Mouse (Mus musculus): ENCODE measurements around the gene Znrf1. TPM values are rescaled to one million over a fixed set of nuclear protein-coding genes. Genes with fewer than 3 reads are reported as not detected.

The Znrf1 gene
- total RNA-seq, 2 experiments from 2014 or later = 133 to 145 TPM

GRCm38 (mm10) chr8:111595712-111596484, 60.0 kb downstream of the Znrf1 start:
- DNase-seq (ENCODE audit: low spot score in 2 of 2) = peak; percentile 19 to 21

DNA sequence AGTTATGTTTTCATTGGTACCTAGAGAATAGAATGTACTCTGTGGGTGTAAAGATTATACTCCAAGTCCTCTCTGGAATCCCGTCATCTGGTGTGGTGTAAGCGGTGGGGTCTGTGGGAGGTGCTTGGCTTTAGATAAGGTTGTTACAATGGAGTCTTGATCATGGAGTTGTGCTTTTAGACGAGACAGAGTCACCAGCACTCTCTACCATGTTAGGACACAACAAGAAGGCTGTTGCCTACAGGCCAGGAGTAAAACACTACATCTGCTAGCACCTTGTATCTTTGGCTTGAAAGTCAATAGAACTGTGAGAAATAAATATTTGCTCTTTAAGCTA, 60.6 kb downstream of the Znrf1 start:
- no peak for DNase-seq (ENCODE audit: low spot score in 2 of 2)

DNA sequence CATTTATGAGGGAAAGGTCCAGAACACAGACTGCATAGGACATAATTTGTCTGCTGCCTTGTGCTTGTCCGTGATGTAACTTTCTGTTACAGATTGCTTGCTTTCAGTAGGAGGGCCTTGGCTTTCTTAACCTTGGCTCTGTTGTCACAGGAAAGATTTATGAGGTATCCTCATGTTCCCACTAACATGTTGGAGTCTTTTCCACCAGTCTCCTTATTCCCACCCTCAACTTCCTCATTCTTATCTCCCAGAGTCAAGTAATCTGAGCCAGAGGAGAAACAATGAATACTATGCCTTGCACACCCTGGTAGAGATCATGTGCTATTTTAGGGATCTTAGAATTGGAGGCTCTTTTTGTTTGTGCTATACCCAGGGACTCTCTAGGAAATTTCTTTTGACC, 61.4 kb downstream of the Znrf1 start:
- no peak for DNase-seq (ENCODE audit: low spot score in 2 of 2)

- DNase-seq (ENCODE audit: low spot score in 2 of 2) = no peak
These were observed 64.0 kb downstream of the Znrf1 start for GRCm38 (mm10) chr8:111599707-111600444.

- peak; percentile 37 to 52 for DNase-seq (ENCODE audit: low spot score in 2 of 2)
These were observed 66.2 kb downstream of the Znrf1 start for GRCm38 (mm10) chr8:111602050-111602449.

GRCm38 (mm10) chr8:111604986-111605385, 69.1 kb downstream of the Znrf1 start:
- no peak for DNase-seq (ENCODE audit: low spot score in 2 of 2)

DNA sequence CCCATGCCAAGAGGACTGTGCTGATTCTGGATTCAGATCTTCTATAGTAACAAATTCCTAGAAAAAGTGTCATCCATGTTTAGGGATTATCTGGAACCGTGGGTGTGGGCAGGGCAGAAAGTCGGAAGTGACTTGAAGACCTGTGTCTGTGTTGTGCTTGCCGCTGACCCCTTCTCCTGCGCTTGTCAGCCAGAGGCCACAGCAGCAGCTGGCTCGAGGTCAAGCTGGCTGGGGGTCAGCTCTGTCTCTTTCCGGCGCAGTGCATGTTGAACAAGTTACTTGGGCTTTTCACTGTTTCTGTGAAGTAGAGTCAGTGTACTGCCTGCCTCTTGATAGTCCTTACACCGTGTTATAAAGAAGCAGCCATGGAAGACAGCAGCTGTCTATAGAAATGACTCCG, 71.1 kb downstream of the Znrf1 start:
- no peak for DNase-seq (ENCODE audit: low spot score in 2 of 2)

- no peak for DNase-seq (ENCODE audit: low spot score in 2 of 2)
These were observed 71.5 kb downstream of the Znrf1 start for GRCm38 (mm10) chr8:111607414-111607813.

DNA sequence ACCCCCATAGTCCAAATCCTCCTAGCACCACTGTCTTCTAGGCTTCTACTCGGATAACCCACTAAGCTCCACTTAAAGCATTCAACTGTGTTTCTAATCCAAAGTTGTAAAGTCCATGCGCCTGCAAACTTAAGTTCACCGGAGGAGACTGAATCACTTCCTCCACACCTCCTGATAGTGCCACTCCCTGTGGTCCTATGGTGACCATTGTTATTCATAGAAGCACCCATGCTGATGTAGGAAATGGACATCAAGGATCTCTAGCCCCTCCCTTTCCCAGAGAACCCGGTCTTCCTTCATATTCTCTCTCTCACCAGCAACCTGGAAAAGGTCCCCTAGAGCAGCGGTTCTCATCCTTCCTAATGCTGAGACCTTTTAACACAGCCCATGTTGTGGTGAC, 77.3 kb downstream of the Znrf1 start:
- DNase-seq (ENCODE audit: low spot score in 2 of 2) = no peak

DNA sequence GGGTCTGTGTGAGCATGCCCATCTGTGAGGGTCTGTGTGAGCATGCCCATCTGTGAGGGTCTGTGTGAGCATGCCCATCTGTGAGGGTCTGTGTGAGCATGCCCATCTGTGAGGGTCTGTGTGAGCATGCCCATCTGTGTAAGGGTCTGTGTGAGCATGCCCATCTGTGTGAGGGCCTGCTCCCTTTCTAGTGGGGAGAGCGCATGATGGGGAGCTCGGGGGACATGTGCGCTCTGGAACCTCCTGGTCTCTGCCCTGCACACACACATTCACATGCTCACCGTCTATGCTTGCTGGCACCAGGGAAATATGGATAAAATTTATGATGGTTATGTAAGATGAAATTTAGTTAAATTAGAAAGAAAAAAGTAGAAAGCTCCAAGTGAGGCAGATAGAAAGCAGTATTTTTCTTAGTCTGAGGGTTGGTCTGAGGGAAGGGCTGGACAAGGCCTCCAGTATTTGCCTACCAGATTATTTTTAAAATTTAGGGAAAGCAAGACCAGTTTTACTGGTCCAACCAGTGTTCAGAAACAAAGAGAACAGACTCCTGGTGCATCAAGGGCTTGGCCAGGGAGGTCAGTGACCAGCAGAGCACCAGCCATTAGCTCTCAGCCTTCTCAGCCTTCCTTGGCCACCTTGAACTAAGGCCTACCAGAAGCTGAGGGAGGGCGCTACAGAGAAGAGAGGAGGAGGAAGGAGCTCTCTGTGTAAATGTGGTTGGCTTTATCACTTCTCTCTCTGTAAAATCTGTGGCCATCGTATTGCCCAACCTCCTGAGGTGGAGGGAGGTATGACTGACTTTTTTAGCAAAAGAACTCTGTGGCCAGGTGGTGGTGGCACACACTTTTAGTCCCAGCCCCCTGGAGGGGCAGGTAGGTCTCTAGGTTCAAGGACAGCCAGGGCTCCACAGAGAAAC, 79.1 kb downstream of the Znrf1 start:
- DNase-seq (ENCODE audit: low spot score in 2 of 2) = no peak

GRCm38 (mm10) chr8:111617812-111618211, 81.9 kb downstream of the Znrf1 start:
- no peak for DNase-seq (ENCODE audit: low spot score in 2 of 2)

GRCm38 (mm10) chr8:111618273-111618672, 82.4 kb downstream of the Znrf1 start:
- no peak for DNase-seq (ENCODE audit: low spot score in 2 of 2)

DNA sequence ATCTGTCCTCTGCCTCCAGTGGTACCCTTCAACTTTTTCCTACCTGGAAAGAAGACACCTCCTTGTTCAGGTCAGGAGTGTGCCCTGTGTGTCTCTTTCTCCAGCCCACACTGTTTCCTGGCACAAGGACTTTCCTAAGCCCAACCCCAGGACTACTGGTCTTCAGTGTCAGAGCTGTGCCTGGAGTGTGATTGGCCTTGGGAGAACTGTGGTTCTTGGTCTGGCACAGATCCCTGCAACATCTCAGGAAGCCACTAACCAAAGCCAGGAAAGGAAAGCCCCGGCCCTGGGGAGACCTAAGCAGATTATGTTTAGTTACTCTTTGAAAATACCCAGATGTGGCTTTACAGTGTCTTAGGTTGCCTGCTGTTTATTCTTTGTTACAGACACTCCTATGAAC, 84.0 kb downstream of the Znrf1 start:
- no peak for DNase-seq (ENCODE audit: low spot score in 2 of 2)

GRCm38 (mm10) chr8:111622104-111622503, 86.2 kb downstream of the Znrf1 start:
- no peak for DNase-seq (ENCODE audit: low spot score in 2 of 2)

DNA sequence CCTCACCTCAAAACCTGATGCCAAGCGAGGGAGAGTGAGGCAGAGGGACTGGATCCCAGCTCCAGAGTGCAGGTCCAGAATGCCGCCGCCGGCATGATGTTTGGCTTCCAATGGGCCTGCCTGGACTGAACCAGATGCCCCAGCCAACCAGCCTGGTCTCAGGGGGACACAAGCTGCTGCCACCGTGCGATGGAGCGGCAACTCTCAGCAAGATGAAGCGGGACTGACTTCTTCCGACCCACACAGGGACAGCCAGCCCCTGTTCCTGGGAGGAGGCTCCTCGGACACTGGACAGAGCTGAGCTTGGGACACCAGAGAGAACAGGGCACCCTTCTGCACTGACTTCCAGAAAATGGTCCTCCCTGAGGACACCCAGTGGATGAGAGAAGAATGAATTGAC, 86.7 kb downstream of the Znrf1 start:
- DNase-seq (ENCODE audit: low spot score in 2 of 2) = no peak

- peak in 1 of 2 experiments; percentile 57 for DNase-seq (ENCODE audit: low spot score in 2 of 2)
These were observed 88.4 kb downstream of the Znrf1 start for GRCm38 (mm10) chr8:111624081-111624852.

GRCm38 (mm10) chr8:111624853-111625221, 88.9 kb downstream of the Znrf1 start:
- no peak for DNase-seq (ENCODE audit: low spot score in 2 of 2)

- peak; percentile 74 to 81 for DNase-seq (ENCODE audit: low spot score in 2 of 2)
These were observed 90.0 kb downstream of the Znrf1 start for GRCm38 (mm10) chr8:111625694-111626527.

DNA sequence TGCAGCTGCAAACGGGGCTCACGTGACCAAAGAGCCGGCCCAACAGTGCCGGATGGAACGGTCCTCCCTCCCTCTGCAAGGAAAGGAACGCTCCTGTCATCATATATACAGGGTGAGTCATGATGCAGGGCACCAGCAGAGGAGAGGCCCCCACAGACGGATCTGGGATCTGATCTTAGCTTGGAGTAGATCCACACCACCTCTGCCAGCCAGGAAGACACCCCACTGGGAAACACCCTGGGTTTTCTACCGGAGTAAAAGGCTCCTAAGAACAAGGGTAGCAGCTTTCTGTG, 90.6 kb downstream of the Znrf1 start:
- DNase-seq (ENCODE audit: low spot score in 2 of 2) = no peak

- DNase-seq (ENCODE audit: low spot score in 2 of 2) = peak in 1 of 2 experiments; percentile 14
These were observed 91.0 kb downstream of the Znrf1 start for GRCm38 (mm10) chr8:111626933-111627332.

All from layer of hippocampus, postnatal 10 days (tissue).